8 mouse cellular contexts compared by ENCODE assay signal in the genomic region with DNA sequence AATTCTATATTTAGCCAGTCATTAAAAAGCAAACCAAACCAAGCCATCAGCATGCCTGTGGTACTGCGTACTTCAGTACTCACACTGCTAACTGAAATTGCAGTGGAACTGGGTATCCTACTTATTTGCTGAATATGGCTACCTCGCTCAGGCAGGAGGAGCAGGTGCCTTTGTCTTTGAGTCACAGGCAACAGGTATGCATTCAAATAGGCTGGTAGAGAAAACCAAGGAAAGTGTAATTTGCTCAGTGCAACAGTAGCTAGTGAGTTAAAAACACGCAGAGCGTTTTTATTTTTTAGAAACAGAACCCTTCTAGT. TPM values are rescaled to one million over a fixed set of nuclear protein-coding genes. Genes with fewer than 3 reads are reported as not detected.
DNase-seq lines count a peak whose midpoint lies in the region; ATAC-seq and TF ChIP-seq lines count a peak whose summit lies in the region.

No protein-coding gene starts in this region.

- DNase-seq in retina, embryonic 14.5 days (ENCODE audit: low spot score) = peak; percentile 15
- DNase-seq in retina, postnatal 1 day = no peak
- no peak for DNase-seq in left cerebral cortex, adult 8-10 months (ENCODE audit: low spot score in 2 of 2)
- DNase-seq in kidney, postnatal 10 days = no peak
- DNase-seq in thymus, postnatal 10 days (ENCODE audit: low spot score in 2 of 2) = no peak

- peak overlapping the region; percentile 50 for H3K4me3 ChIP-seq in limb, embryonic 12.5 days (replicated peaks)
- H3K4me3 ChIP-seq in small intestine, adult 2 months (ENCODE audit: low read depth, low read length) = peak overlapping the region; percentile 97

- 14% methylated on average over 4 of the region's 4 CpGs for WGBS in limb, embryonic 12.5 days
- WGBS in small intestine, adult 2 months = 3% methylated on average over 4 of the region's 4 CpGs

- no peak for TF ChIP-seq POLR2A in small intestine, adult 2 months (IDR thresholded peaks at IDR 0.05; ENCODE audit: low read depth, low read length)

- H3K27me3 ChIP-seq in limb, embryonic 12.5 days = no peaks in the 10 kb centered on the region
- no peaks in the 10 kb centered on the region for H3K27me3 ChIP-seq in small intestine, adult 2 months (ENCODE audit: control insufficient read depth, insufficient read depth, low read length)

- no peaks in the 10 kb centered on the region for H3K36me3 ChIP-seq in limb, embryonic 12.5 days
- 0 out of 2 replicates have a peak, but pooled peaks cover 1% of the 10 kb centered on the region for H3K36me3 ChIP-seq in small intestine, adult 2 months (ENCODE audit: control insufficient read depth, insufficient read depth, low read length)

- TF ChIP-seq CTCF in small intestine, adult 2 months (IDR thresholded peaks at IDR 0.05; ENCODE audit: extremely low read depth, insufficient read length, insufficient replicate concordance, low read depth, low read length) = no peak

- H3K9ac ChIP-seq in limb, embryonic 12.5 days (replicated peaks) = peak overlapping the region; percentile 61; the same call in 1 of the 2 replicates

- no peak overlapping the region for H3K27ac ChIP-seq in limb, embryonic 12.5 days
- peak overlapping the region; percentile 79; the same call in 1 of the 2 replicates for H3K27ac ChIP-seq in small intestine, adult 2 months (ENCODE audit: insufficient read depth, low read depth, low read length)

- peak; percentile 12; the same call in 1 of the 2 replicates for ATAC-seq in erythroblast, adult 5-6 weeks (replicated peaks; ENCODE audit: low FRiP score, poor library complexity, severe bottlenecking)
- 0 out of 2 replicates have a peak, but pooled peaks have one; percentile 33 for ATAC-seq in limb, embryonic 12.5 days (ENCODE audit: insufficient number of reproducible peaks, insufficient read depth, low FRiP score, low TSS enrichment, low read depth)

- peak overlapping the region; percentile 71 for H3K4me2 ChIP-seq in limb, embryonic 12.5 days

- H3K4me1 ChIP-seq in limb, embryonic 12.5 days (replicated peaks) = 0 out of 2 replicates have a peak, but pooled peaks cover 5% of the 10 kb centered on the region
- H3K4me1 ChIP-seq in small intestine, adult 2 months (ENCODE audit: control insufficient read depth, insufficient read depth, insufficient read length, low read length) = peaks cover 3% of the 10 kb centered on the region; the same call in 1 of the 2 replicates

- H3K9me3 ChIP-seq in limb, embryonic 12.5 days = no peaks in the 10 kb centered on the region

RNA-seq across cellular contexts. Expression of gene Frrs1, which starts 1.9 kb away (rescaled TPM):
- 6.5 and 11.3 TPM in 2 replicates for total RNA-seq in erythroblast, adult 5-6 weeks (2015; ENCODE audit: low replicate concordance)
- 5.6 and 9.5 TPM in 2 replicates for total RNA-seq in erythroblast, adult 5-6 weeks (2017; ENCODE audit: low replicate concordance)
- 9.4 and 9.8 TPM in 2 replicates for polyA plus RNA-seq in limb, embryonic 12.5 days (2016; fragmentation: Nextera tagmentation; extraction: Ambion mirVana)
- polyA plus RNA-seq in small intestine, adult 2 months (2012; rRNA removed) = 19.5 and 23.1 TPM in 2 replicates
- total RNA-seq in left cerebral cortex, adult 8-10 months (2022) = 1 to 10 TPM in 3 of 4 experiments, under 1 TPM in 1; 0.48 to 3.6 (median 1.5) TPM

RNA-seq across cellular contexts. Expression of gene Agl, which starts 53.2 kb away (rescaled TPM):
- 3.3 and 4.4 TPM in 2 replicates for total RNA-seq in erythroblast, adult 5-6 weeks (2015; ENCODE audit: low replicate concordance)
- total RNA-seq in erythroblast, adult 5-6 weeks (2017; ENCODE audit: low replicate concordance) = 3.9 and 4.2 TPM in 2 replicates
- 16.3 and 16.4 TPM in 2 replicates for polyA plus RNA-seq in limb, embryonic 12.5 days (2016; fragmentation: Nextera tagmentation; extraction: Ambion mirVana)
- 1.6 and 1.9 TPM in 2 replicates for polyA plus RNA-seq in small intestine, adult 2 months (2012; rRNA removed)
- 10 to 100 TPM; 25.7 to 28.7 (median 28.7) TPM for total RNA-seq in left cerebral cortex, adult 8-10 months (2022)

Comparison
In these comparisons a context has a peak if more than half of its experiments do, and no peak if none do; other contexts are left out.
1. RNA of gene Agl, which starts 53.2 kb away (total RNA-seq): 25.7 to 28.7 TPM in left cerebral cortex, adult 8-10 months; 3.3 to 4.4 TPM in erythroblast, adult 5-6 weeks; every median in the first group is over 4 times any median in the second.